Mouse (Mus musculus) regulatory T cell (primary cell): ENCODE results near the gene Fgfr2.

Experiments used
- in situ Hi-C: fragments of 300-600 bp; cut with MboI, MseI; formaldehyde crosslinking; loops from one replicate; pipeline ENCODE4 v1.15.1; 2025; ENCODE audit warnings: high pct_unique_total_duplicates

Fgfr2 gene

GRCm38 (mm10) chr7:133041784-133042183 lies 81.4 kb downstream of the Fgfr2 start:
- in situ Hi-C loops, result no loop called here

- in situ Hi-C loops, result no loop called here
Measured at GRCm38 (mm10) chr7:133040688-133041345, 82.3 kb downstream of the Fgfr2 start.

- in situ Hi-C loops, result no loop called here
Measured at GRCm38 (mm10) chr7:133039556-133040255, 83.4 kb downstream of the Fgfr2 start.

GRCm38 (mm10) chr7:133037618-133038017 lies 85.5 kb downstream of the Fgfr2 start:
- in situ Hi-C loops, result no loop called here

- in situ Hi-C loops, result no loop called here
Measured at GRCm38 (mm10) chr7:133037217-133037616, 85.9 kb downstream of the Fgfr2 start.

GRCm38 (mm10) chr7:133035901-133036300 lies 87.2 kb downstream of the Fgfr2 start:
- in situ Hi-C loops, result no loop called here

GRCm38 (mm10) chr7:133032589-133033203 lies 90.5 kb downstream of the Fgfr2 start:
- in situ Hi-C loops, result no loop called here

- in situ Hi-C loops, result loop anchor here (10.0 kb wide), 1 partner anchor 575 kb away; the partner anchor contains the start of gene Tex36
Measured at GRCm38 (mm10) chr7:133029496-133030047, 93.6 kb downstream of the Fgfr2 start.

- in situ Hi-C loops, result loop anchor here (10.0 kb wide), 1 partner anchor 576 kb away; the partner anchor contains the start of gene Tex36
Measured at GRCm38 (mm10) chr7:133029004-133029403, 94.1 kb downstream of the Fgfr2 start.

- in situ Hi-C loops, result loop anchor here (10.0 kb wide), 1 partner anchor 577 kb away; the partner anchor contains the start of gene Tex36
Measured at GRCm38 (mm10) chr7:133027930-133028329, 95.2 kb downstream of the Fgfr2 start.

GRCm38 (mm10) chr7:133024694-133025093 lies 98.5 kb downstream of the Fgfr2 start:
- in situ Hi-C loops, result loop anchor here (10.0 kb wide), 1 partner anchor 580 kb away; the partner anchor contains the start of gene Tex36

- in situ Hi-C loops, result loop anchor here (5.0 to 10.0 kb wide), 2 partner anchors 102 to 585 kb away; partner anchors contain the start of gene Tex36
Measured at GRCm38 (mm10) chr7:133019481-133020020, 103.6 kb downstream of the Fgfr2 start.

GRCm38 (mm10) chr7:133018961-133019360 lies 104.2 kb downstream of the Fgfr2 start:
- in situ Hi-C loops, result loop anchor here (5.0 kb wide), 1 partner anchor 102 kb away; no protein-coding TSS in a partner anchor

GRCm38 (mm10) chr7:133015416-133016070 lies 107.6 kb downstream of the Fgfr2 start:
- in situ Hi-C loops, result loop anchor here (5.0 kb wide), 1 partner anchor 98 kb away; no protein-coding TSS in a partner anchor

GRCm38 (mm10) chr7:133014631-133015030 lies 108.5 kb downstream of the Fgfr2 start:
- in situ Hi-C loops, result loop anchor here (5.0 kb wide), 1 partner anchor 97 kb away; no protein-coding TSS in a partner anchor

GRCm38 (mm10) chr7:133013923-133014322 lies 109.2 kb downstream of the Fgfr2 start:
- in situ Hi-C loops, result no loop called here

- in situ Hi-C loops, result no loop called here
Measured at GRCm38 (mm10) chr7:133012637-133013366, 110.3 kb downstream of the Fgfr2 start.

- in situ Hi-C loops, result no loop called here
Measured at GRCm38 (mm10) chr7:133011611-133012010, 111.5 kb downstream of the Fgfr2 start.

GRCm38 (mm10) chr7:133011191-133011590 lies 112.0 kb downstream of the Fgfr2 start:
- in situ Hi-C loops, result no loop called here

GRCm38 (mm10) chr7:133010477-133010876 lies 112.7 kb downstream of the Fgfr2 start:
- in situ Hi-C loops, result no loop called here
